Mouse (Mus musculus): ENCODE results near the gene Sppl2b. TPM values are rescaled to one million over a fixed set of nuclear protein-coding genes. Genes with fewer than 3 reads are reported as not detected.

Sppl2b gene
- polyA plus RNA-seq, 1 experiment from 2014 or later: 52.9 TPM

- H3K4me1 ChIP-seq (replicated peaks): no peaks in the 10 kb centered on the region; the same call in 1 of the 2 replicates
- H3K4me3 ChIP-seq: no peak overlapping the region
- H3K27me3 ChIP-seq (ENCODE audit: insufficient read depth, poor library complexity, severe bottlenecking): no peaks in the 10 kb centered on the region
- no peak for DNase-seq (ENCODE audit: low spot score)
- H3K36me3 ChIP-seq: peaks cover 83% of the 10 kb centered on the region
- 93% methylated on average over 16 of the region's 16 CpGs for WGBS
- no peaks in the 10 kb centered on the region for H3K9me3 ChIP-seq
- no peak overlapping the region for H3K27ac ChIP-seq
Measured at GRCm38 (mm10) chr10:80864446-80864845, 9.4 kb downstream of the Sppl2b start.

- no peak overlapping the region for H3K27ac ChIP-seq
- H3K4me3 ChIP-seq: no peak overlapping the region
- WGBS: 82% methylated on average over 4 of the region's 6 CpGs
- peaks cover 28% of the 10 kb centered on the region for H3K36me3 ChIP-seq
- H3K4me1 ChIP-seq (replicated peaks): peaks cover 18% of the 10 kb centered on the region
- no peaks in the 10 kb centered on the region for H3K9me3 ChIP-seq
- peaks cover 4% of the 10 kb centered on the region; the same call in 1 of the 2 replicates for H3K27me3 ChIP-seq (ENCODE audit: insufficient read depth, poor library complexity, severe bottlenecking)
- no peak for DNase-seq (ENCODE audit: low spot score)
Measured at GRCm38 (mm10) chr10:80870993-80871392, 15.9 kb downstream of the Sppl2b start.

GRCm38 (mm10) chr10:80871581-80871980, 16.5 kb downstream of the Sppl2b start, which contains the start of gene Tmprss9:
TSS of gene Tmprss9 (plus strand) at chr10:80871848.
- H3K4me3 ChIP-seq: no peak within 1 kb of the TSS
- DNase-seq (ENCODE audit: low spot score): no peak
- peaks cover 23% of the 10 kb centered on the region for H3K36me3 ChIP-seq
- WGBS: 33% methylated on average over 9 of the region's 9 CpGs
- peaks cover 23% of the 10 kb centered on the region for H3K4me1 ChIP-seq (replicated peaks)
- 0 out of 2 replicates have a peak within 1 kb of the TSS, but pooled peaks have one; percentile 16 for H3K27ac ChIP-seq
- H3K27me3 ChIP-seq (ENCODE audit: insufficient read depth, poor library complexity, severe bottlenecking): peaks cover 4% of the 10 kb centered on the region; the same call in 1 of the 2 replicates
- H3K9me3 ChIP-seq: no peaks in the 10 kb centered on the region

GRCm38 (mm10) chr10:80874035-80874434, 19.0 kb downstream of the Sppl2b start:
- H3K4me1 ChIP-seq (replicated peaks): peaks cover 29% of the 10 kb centered on the region
- no peaks in the 10 kb centered on the region for H3K36me3 ChIP-seq
- no peaks in the 10 kb centered on the region for H3K9me3 ChIP-seq
- peak overlapping the region; percentile 24; the same call in 1 of the 2 replicates for H3K27ac ChIP-seq
- H3K4me3 ChIP-seq: no peak overlapping the region
- DNase-seq (ENCODE audit: low spot score): no peak
- WGBS: 80% methylated on average over 9 of the region's 9 CpGs
- H3K27me3 ChIP-seq (ENCODE audit: insufficient read depth, poor library complexity, severe bottlenecking): peaks cover 4% of the 10 kb centered on the region

GRCm38 (mm10) chr10:80876028-80876427, 21.0 kb downstream of the Sppl2b start:
- Histone ChIP-seq H3K4me1 (replicated peaks) (peaks cover 29% of the 10 kb centered on the region), H3K9me3 (no peaks in the 10 kb centered on the region), H3K4me3 (no peak overlapping the region), H3K27me3 (ENCODE audit: insufficient read depth, poor library complexity, severe bottlenecking) (peaks cover 4% of the 10 kb centered on the region), H3K27ac (peak overlapping the region; percentile 42; the same call in 1 of the 2 replicates), H3K36me3 (no peaks in the 10 kb centered on the region)
- WGBS: 29% methylated on average over 5 of the region's 5 CpGs
- DNase-seq (ENCODE audit: low spot score): peak; percentile 64

GRCm38 (mm10) chr10:80876594-80876993, 21.5 kb downstream of the Sppl2b start:
- Histone ChIP-seq H3K27me3 (ENCODE audit: insufficient read depth, poor library complexity, severe bottlenecking) (peaks cover 2% of the 10 kb centered on the region), H3K36me3 (no peaks in the 10 kb centered on the region), H3K9me3 (no peaks in the 10 kb centered on the region), H3K27ac (no peak overlapping the region), H3K4me1 (replicated peaks) (peaks cover 29% of the 10 kb centered on the region), H3K4me3 (no peak overlapping the region)
- 29% methylated on average over 3 of the region's 3 CpGs for WGBS
- no peak for DNase-seq (ENCODE audit: low spot score)

GRCm38 (mm10) chr10:80880131-80880641, 25.1 kb downstream of the Sppl2b start:
- H3K27ac ChIP-seq: no peak overlapping the region
- H3K27me3 ChIP-seq (ENCODE audit: insufficient read depth, poor library complexity, severe bottlenecking): no peaks in the 10 kb centered on the region; the same call in 1 of the 2 replicates
- WGBS: 19% methylated on average over 5 of the region's 5 CpGs
- H3K36me3 ChIP-seq: no peaks in the 10 kb centered on the region
- DNase-seq (ENCODE audit: low spot score): peak; percentile 69
- peaks cover 12% of the 10 kb centered on the region for H3K4me1 ChIP-seq (replicated peaks)
- H3K9me3 ChIP-seq: no peaks in the 10 kb centered on the region
- H3K4me3 ChIP-seq: no peak overlapping the region

- DNase-seq (ENCODE audit: low spot score): no peak
- no peaks in the 10 kb centered on the region for H3K36me3 ChIP-seq
- H3K9me3 ChIP-seq: no peaks in the 10 kb centered on the region
- H3K4me3 ChIP-seq: no peak overlapping the region
- H3K4me1 ChIP-seq (replicated peaks): peaks cover 12% of the 10 kb centered on the region
- no peaks in the 10 kb centered on the region; the same call in 1 of the 2 replicates for H3K27me3 ChIP-seq (ENCODE audit: insufficient read depth, poor library complexity, severe bottlenecking)
- no peak overlapping the region for H3K27ac ChIP-seq
- WGBS: 71% methylated on average over 2 of the region's 2 CpGs
Measured at GRCm38 (mm10) chr10:80880901-80881300, 25.8 kb downstream of the Sppl2b start.

GRCm38 (mm10) chr10:80881301-80881700, 26.2 kb downstream of the Sppl2b start:
- no peaks in the 10 kb centered on the region for H3K9me3 ChIP-seq
- H3K27ac ChIP-seq: no peak overlapping the region
- 24% methylated on average over 10 of the region's 10 CpGs for WGBS
- H3K4me1 ChIP-seq (replicated peaks): peaks cover 9% of the 10 kb centered on the region
- H3K4me3 ChIP-seq: no peak overlapping the region
- H3K27me3 ChIP-seq (ENCODE audit: insufficient read depth, poor library complexity, severe bottlenecking): no peaks in the 10 kb centered on the region; the same call in 1 of the 2 replicates
- DNase-seq (ENCODE audit: low spot score): peak; percentile 79
- H3K36me3 ChIP-seq: no peaks in the 10 kb centered on the region

GRCm38 (mm10) chr10:80887181-80887580, 32.1 kb downstream of the Sppl2b start:
- peaks cover 5% of the 10 kb centered on the region; the same call in 1 of the 2 replicates for H3K4me1 ChIP-seq (replicated peaks)
- 79% methylated on average over 11 of the region's 11 CpGs for WGBS
- no peak for DNase-seq (ENCODE audit: low spot score)
- H3K27me3 ChIP-seq (ENCODE audit: insufficient read depth, poor library complexity, severe bottlenecking): peaks cover 36% of the 10 kb centered on the region
- no peak overlapping the region for H3K4me3 ChIP-seq
- H3K9me3 ChIP-seq: peaks cover 4% of the 10 kb centered on the region
- no peak overlapping the region for H3K27ac ChIP-seq
- H3K36me3 ChIP-seq: no peaks in the 10 kb centered on the region

- Histone ChIP-seq H3K27ac (no peak overlapping the region), H3K4me1 (replicated peaks) (peaks cover 36% of the 10 kb centered on the region), H3K27me3 (ENCODE audit: insufficient read depth, poor library complexity, severe bottlenecking) (peaks cover 16% of the 10 kb centered on the region), H3K9me3 (peaks cover 13% of the 10 kb centered on the region), H3K4me3 (no peak overlapping the region), H3K36me3 (peaks cover 21% of the 10 kb centered on the region)
- 90% methylated on average over 7 of the region's 7 CpGs for WGBS
- no peak for DNase-seq (ENCODE audit: low spot score)
Measured at GRCm38 (mm10) chr10:80895100-80895499, 40.0 kb downstream of the Sppl2b start.

- H3K9me3 ChIP-seq: peaks cover 13% of the 10 kb centered on the region
- H3K4me3 ChIP-seq: no peak overlapping the region
- H3K4me1 ChIP-seq (replicated peaks): peaks cover 35% of the 10 kb centered on the region
- WGBS: 82% methylated on average over 6 of the region's 6 CpGs
- H3K27ac ChIP-seq: no peak overlapping the region
- H3K27me3 ChIP-seq (ENCODE audit: insufficient read depth, poor library complexity, severe bottlenecking): peaks cover 10% of the 10 kb centered on the region; the same call in 1 of the 2 replicates
- no peak for DNase-seq (ENCODE audit: low spot score)
- peaks cover 21% of the 10 kb centered on the region for H3K36me3 ChIP-seq
Measured at GRCm38 (mm10) chr10:80895697-80896096, 40.6 kb downstream of the Sppl2b start.

- no peak overlapping the region for H3K4me3 ChIP-seq
- peaks cover 12% of the 10 kb centered on the region for H3K9me3 ChIP-seq
- H3K27me3 ChIP-seq (ENCODE audit: insufficient read depth, poor library complexity, severe bottlenecking): peaks cover 9% of the 10 kb centered on the region; the same call in 1 of the 2 replicates
- peaks cover 39% of the 10 kb centered on the region for H3K4me1 ChIP-seq (replicated peaks)
- no peak overlapping the region; the same call in 1 of the 2 replicates for H3K27ac ChIP-seq
- DNase-seq (ENCODE audit: low spot score): no peak
- peaks cover 26% of the 10 kb centered on the region for H3K36me3 ChIP-seq
- 73% methylated on average over 24 of the region's 24 CpGs for WGBS
Measured at GRCm38 (mm10) chr10:80896581-80897485, 41.8 kb downstream of the Sppl2b start.

Data from hindbrain, embryonic 10.5 days (tissue).